Mouse (Mus musculus) thymus, postnatal 36 days (tissue): ENCODE measurements around the gene Tbc1d5.
"Not testable (repeated sequence)": the region's sequence is repeated elsewhere in the genome, so short reads cannot be mapped to it uniquely, and the experiment has no call there.

ENCODE experiments used
- DNase-seq, 2 experiments: peaks; one replicate each; pipeline ENCODE4 v3.0.0; 2022; ENCODE audit warnings: mixed read lengths in 2 of 2

Gene Tbc1d5

DNA sequence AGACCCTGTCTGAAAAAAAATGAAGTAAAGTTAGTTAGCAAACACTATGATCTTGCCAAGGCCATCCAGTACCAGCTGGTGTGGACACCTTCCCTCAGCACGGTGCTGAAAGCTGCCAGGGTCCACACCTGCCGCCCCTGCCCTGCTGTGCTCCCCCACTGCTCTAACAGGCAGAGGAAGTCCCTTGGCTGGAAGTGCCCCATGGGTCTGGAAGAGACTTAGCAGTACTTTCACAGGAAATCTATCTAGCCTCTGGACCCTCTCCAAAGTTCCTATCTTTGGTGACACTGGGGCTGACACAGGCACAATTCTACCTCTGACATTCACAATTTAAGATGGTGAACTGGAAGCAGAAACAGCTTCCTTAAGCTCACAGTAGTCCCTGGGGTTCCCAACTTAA is 442.1 kb downstream of the Tbc1d5 start:
- DNase-seq = no peak

GRCm38 (mm10) chr17:50735955-50736533 is 443.1 kb downstream of the Tbc1d5 start:
- no peak for DNase-seq

DNA sequence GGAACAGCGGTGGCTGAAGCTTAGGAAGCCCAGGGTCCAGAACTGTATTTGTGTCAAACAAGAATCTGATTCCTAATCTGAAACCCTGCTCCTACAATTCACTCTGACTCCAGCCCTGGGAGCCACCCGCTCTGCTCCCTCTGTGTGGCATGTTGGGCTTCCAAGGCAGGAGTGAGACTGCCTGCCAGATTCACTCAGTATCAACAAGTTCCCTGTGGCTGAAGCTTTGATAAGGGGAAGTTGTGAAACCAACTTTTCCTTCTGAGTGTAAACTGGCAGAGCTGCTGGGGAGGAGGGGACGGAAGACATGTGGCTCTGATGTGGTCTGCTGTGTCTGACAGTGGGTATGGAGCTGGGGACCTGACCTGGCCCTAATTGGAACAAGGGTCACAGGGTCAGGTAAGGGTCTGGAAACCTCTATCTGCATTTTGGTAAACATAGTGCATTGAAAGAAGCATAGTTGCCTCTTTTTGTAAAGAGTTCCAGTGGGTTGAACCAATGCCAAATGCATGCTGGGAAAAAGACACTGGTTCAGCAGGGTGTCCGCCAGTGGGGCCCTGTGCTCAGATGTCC is 443.7 kb downstream of the Tbc1d5 start:
- DNase-seq = no peak

- no peak for DNase-seq
These were observed 444.4 kb downstream of the Tbc1d5 start for GRCm38 (mm10) chr17:50734781-50735180.

DNA sequence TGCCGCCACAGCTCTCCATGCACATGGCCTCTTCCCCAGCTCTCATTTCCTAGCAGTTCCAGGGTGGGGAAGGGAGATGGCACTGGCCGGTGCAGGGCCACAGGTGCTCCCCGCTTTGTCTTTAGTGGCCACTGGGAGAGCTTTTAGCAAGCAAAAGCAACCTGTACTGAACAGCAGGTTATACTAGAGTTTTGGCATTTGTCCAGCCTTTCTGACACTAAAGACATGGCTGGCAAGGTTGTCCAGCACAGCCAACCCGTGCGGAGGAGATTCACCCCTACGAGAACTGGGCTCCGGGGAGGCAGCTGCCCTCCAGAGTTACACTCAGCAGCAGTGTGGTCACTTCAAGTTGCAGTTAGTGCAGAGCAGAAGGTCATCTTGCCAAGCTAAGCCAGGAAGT is 445.8 kb downstream of the Tbc1d5 start:
- DNase-seq = no peak

- peak; percentile 53 to 67 for DNase-seq
These were observed 447.3 kb downstream of the Tbc1d5 start for GRCm38 (mm10) chr17:50731876-50732275.

DNA sequence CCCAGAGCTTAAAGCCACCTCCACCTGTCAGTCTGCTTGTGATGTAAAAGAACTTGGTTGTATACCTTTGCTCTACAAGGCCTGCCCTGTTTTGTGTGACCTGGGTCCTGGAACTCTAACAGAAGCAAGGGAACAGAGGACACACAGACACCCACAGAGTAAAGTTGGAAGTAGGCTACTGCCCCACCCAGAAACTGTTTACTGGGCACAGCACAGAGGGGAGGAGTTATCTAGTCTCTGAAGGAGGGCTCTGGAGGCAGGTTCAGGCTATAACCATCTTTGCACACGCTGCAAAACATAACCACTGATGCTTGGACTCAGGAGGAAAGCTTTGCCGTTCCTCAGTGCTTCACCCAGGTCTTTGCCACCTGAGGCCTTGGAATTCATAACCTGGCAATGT is 448.3 kb downstream of the Tbc1d5 start:
- no peak for DNase-seq

GRCm38 (mm10) chr17:50729577-50729976 is 449.6 kb downstream of the Tbc1d5 start:
- no peak for DNase-seq

GRCm38 (mm10) chr17:50729031-50729430 is 450.1 kb downstream of the Tbc1d5 start:
- DNase-seq = no peak

- DNase-seq = no peak
These were observed 452.9 kb downstream of the Tbc1d5 start for GRCm38 (mm10) chr17:50726265-50726664.

GRCm38 (mm10) chr17:50724376-50724775 is 454.8 kb downstream of the Tbc1d5 start:
- no peak for DNase-seq

- DNase-seq = no peak
These were observed 461.6 kb downstream of the Tbc1d5 start for GRCm38 (mm10) chr17:50717586-50717985.

GRCm38 (mm10) chr17:50710497-50711222 is 468.5 kb downstream of the Tbc1d5 start:
- DNase-seq = no peak

- DNase-seq = not testable (repeated sequence)
These were observed 480.7 kb downstream of the Tbc1d5 start for GRCm38 (mm10) chr17:50698410-50698809.

GRCm38 (mm10) chr17:50688135-50688534 is 491.0 kb downstream of the Tbc1d5 start:
- no peak for DNase-seq

DNA sequence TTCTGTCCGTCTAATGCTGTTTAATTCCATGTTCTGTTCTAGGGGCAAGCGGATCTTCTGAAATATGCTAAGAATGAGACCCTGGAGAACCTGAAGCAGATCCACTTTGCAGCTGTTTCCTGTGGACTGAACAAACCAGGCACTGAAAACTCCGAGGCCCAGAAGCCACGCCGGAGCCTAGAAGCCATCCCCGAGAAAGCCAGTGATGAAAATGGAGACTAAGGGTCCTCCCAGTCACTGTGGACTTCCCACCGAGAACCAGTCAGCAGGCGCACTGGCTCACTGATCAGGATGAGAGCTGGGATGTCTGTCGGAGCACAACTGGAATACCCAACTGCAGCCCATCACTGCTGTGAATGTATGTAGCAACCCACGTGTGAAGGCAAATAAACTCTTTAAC is 491.5 kb downstream of the Tbc1d5 start:
- DNase-seq = no peak

DNA sequence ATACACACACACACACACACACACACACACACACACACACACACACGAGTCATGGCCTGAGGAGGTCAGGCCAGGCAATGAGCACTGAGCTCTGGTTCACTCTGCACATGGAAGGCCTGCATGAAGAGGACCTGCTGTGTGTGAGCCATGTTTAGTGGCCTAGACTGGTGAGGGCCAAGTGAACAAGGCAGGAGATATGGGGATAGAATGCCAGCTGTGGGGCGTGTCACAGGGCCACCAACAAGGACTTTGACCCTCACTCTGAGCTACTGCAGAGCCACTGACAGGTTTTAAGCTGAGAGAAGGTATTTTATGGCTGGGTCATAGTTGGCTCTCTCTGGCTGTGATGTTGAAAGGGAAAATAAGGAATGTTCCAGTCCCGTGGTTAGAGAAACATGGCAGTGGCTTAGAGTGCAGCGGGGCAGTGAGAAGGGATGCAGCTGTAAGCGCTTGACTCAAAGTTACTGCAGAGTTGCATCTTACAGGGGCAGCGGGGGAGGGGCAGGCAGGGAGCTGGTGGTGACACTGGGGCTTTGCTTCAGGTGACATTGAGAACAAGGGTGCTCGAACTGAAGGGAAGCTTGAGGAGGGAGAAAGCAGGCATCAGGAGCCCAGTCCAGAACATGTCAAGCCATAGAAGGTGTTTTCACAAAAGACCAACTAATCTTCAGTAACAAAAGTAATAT is 494.0 kb downstream of the Tbc1d5 start:
- DNase-seq = no peak
